Mouse (Mus musculus) forebrain, embryonic 11.5 days (tissue): ENCODE measurements at regions not wholly inside any gene's neighbourhood (a gene's known extent, or its start where the extent isn't known, plus 50 kb on each side); places are given as distances from the start of the nearest gene placed in this dataset.
A peak's percentile ranks its signal among the peaks of the same experiment; 100 is the strongest.

ENCODE experiments used
- ATAC-seq: fragments of 200-750 bp; cut with Nextera tagmentation; replicated peaks from 2 replicates; pipeline ENCODE4 v1.8.0; 2017; ENCODE audit warnings: moderate TSS enrichment; ENCODE audit not compliant: low FRiP score
- DNase-seq: peaks from one replicate; pipeline ENCODE4 v3.0.0-alpha.2; 2017; ENCODE audit warnings: low spot score
- H3K27ac ChIP-seq: fragments of 300-500 bp; sonication (generic); 2 replicates; pipeline ENCODE4 v1.5.1; 2014; ENCODE audit warnings: low read depth, low read length
- H3K27me3 ChIP-seq: fragments of 300-500 bp; sonication (generic); 2 replicates; pipeline ENCODE4 v1.6.1; 2014; ENCODE audit warnings: mild to moderate bottlenecking, low read length, mixed read lengths; ENCODE audit not compliant: control insufficient read depth, insufficient read depth
- H3K36me3 ChIP-seq: fragments of 300-500 bp; sonication (generic); 2 replicates; pipeline ENCODE4 v1.6.1; 2014; ENCODE audit warnings: mild to moderate bottlenecking, low read length, moderate library complexity, mixed read lengths; ENCODE audit not compliant: control insufficient read depth, insufficient read depth
- H3K4me1 ChIP-seq: fragments of 300-500 bp; sonication (generic); replicated peaks from 2 replicates; pipeline ENCODE4 v1.6.1; 2014; ENCODE audit warnings: low read length, mixed read lengths; ENCODE audit not compliant: control insufficient read depth, insufficient read depth
- H3K4me2 ChIP-seq: fragments of 300-500 bp; sonication (generic); 2 replicates; pipeline ENCODE4 v1.6.1; 2014; ENCODE audit warnings: low read depth, mild to moderate bottlenecking, low read length, moderate library complexity, mixed read lengths; ENCODE audit not compliant: severe bottlenecking
- H3K4me3 ChIP-seq: fragments of 300-500 bp; sonication (generic); 2 replicates; pipeline ENCODE4 v1.5.1; 2014; ENCODE audit warnings: low read depth, low read length
- H3K9ac ChIP-seq: fragments of 300-500 bp; sonication (generic); 2 replicates; pipeline ENCODE4 v1.6.1; 2014; ENCODE audit warnings: low read length
- H3K9me3 ChIP-seq: fragments of 300-500 bp; sonication (generic); 2 replicates; pipeline ENCODE4 v1.6.1; 2016; ENCODE audit warnings: low read length, mixed read lengths; ENCODE audit not compliant: control insufficient read depth
- WGBS: fragments of 180-500 bp; shearing (Covaris S2); extraction: QIAGEN DNeasy Blood & Tissue Kit; methylation state at CpG from one replicate; pipeline ENCODE4 v1.1.7; 2014; 5-methylcytosine and 5-hydroxymethylcytosine counted together

- ATAC-seq (no peak), DNase-seq (no peak)
- Histone ChIP-seq H3K4me1 (no peaks in the 10 kb centered on the region; the same call in 1 of the 2 replicates), H3K36me3 (no peaks in the 10 kb centered on the region), H3K27me3 (no peaks in the 10 kb centered on the region), H3K9me3 (no peaks in the 10 kb centered on the region), H3K4me2 (no peak overlapping the region), H3K4me3 (no peak overlapping the region), H3K9ac (no peak overlapping the region), H3K27ac (no peak overlapping the region)
- 93% methylated on average over 1 of the region's 1 CpGs for WGBS
These were observed 253.6 kb upstream of the Zpld1 start for GRCm38 (mm10) chr16:55551348-55551747.

GRCm38 (mm10) chr16:55550649-55551312 lies 253.0 kb upstream of the Zpld1 start:
- Histone ChIP-seq H3K9me3 (no peaks in the 10 kb centered on the region), H3K27me3 (no peaks in the 10 kb centered on the region), H3K4me3 (no peak overlapping the region), H3K36me3 (no peaks in the 10 kb centered on the region), H3K27ac (no peak overlapping the region), H3K9ac (no peak overlapping the region), H3K4me2 (no peak overlapping the region), H3K4me1 (no peaks in the 10 kb centered on the region; the same call in 1 of the 2 replicates)
- ATAC-seq, result peak; percentile 69
- no peak for DNase-seq
- WGBS, result 53% methylated on average over 4 of the region's 4 CpGs

- H3K36me3 ChIP-seq, result no peaks in the 10 kb centered on the region
- 90% methylated on average over 2 of the region's 2 CpGs for WGBS
- no peaks in the 10 kb centered on the region; the same call in 1 of the 2 replicates for H3K4me1 ChIP-seq
- no peak overlapping the region for H3K4me2 ChIP-seq
- DNase-seq (no peak), ATAC-seq (no peak)
- no peak overlapping the region for H3K27ac ChIP-seq
- no peak overlapping the region for H3K4me3 ChIP-seq
- H3K9me3 ChIP-seq, result no peaks in the 10 kb centered on the region
- no peaks in the 10 kb centered on the region for H3K27me3 ChIP-seq
- H3K9ac ChIP-seq, result no peak overlapping the region
These were observed 249.3 kb upstream of the Zpld1 start for GRCm38 (mm10) chr16:55547095-55547494.

- no peaks in the 10 kb centered on the region for H3K4me1 ChIP-seq
- 94% methylated on average over 3 of the region's 3 CpGs for WGBS
- H3K27ac ChIP-seq, result no peak overlapping the region
- no peak overlapping the region for H3K4me3 ChIP-seq
- ATAC-seq, result no peak
- no peaks in the 10 kb centered on the region for H3K36me3 ChIP-seq
- H3K27me3 ChIP-seq, result no peaks in the 10 kb centered on the region
- DNase-seq, result no peak
- no peak overlapping the region for H3K4me2 ChIP-seq
- no peaks in the 10 kb centered on the region for H3K9me3 ChIP-seq
- H3K9ac ChIP-seq, result no peak overlapping the region
These were observed 242.7 kb upstream of the Zpld1 start for GRCm38 (mm10) chr16:55540336-55541015.

GRCm38 (mm10) chr16:55539179-55539578 lies 241.4 kb upstream of the Zpld1 start:
- Histone ChIP-seq H3K27me3 (no peaks in the 10 kb centered on the region), H3K4me3 (no peak overlapping the region), H3K4me1 (no peaks in the 10 kb centered on the region), H3K4me2 (no peak overlapping the region), H3K27ac (no peak overlapping the region), H3K9ac (no peak overlapping the region), H3K36me3 (no peaks in the 10 kb centered on the region), H3K9me3 (no peaks in the 10 kb centered on the region)
- ATAC-seq (no peak), DNase-seq (no peak)
- 88% methylated on average over 1 of the region's 1 CpGs for WGBS

GRCm38 (mm10) chr16:55537548-55537947 lies 239.8 kb upstream of the Zpld1 start:
- WGBS, result 91% methylated on average over 5 of the region's 5 CpGs
- Histone ChIP-seq H3K27me3 (no peaks in the 10 kb centered on the region), H3K9ac (no peak overlapping the region), H3K4me1 (no peaks in the 10 kb centered on the region), H3K9me3 (no peaks in the 10 kb centered on the region), H3K4me2 (no peak overlapping the region), H3K27ac (no peak overlapping the region), H3K4me3 (no peak overlapping the region), H3K36me3 (no peaks in the 10 kb centered on the region)
- DNase-seq (no peak), ATAC-seq (no peak)

- no peaks in the 10 kb centered on the region for H3K9me3 ChIP-seq
- no peaks in the 10 kb centered on the region for H3K27me3 ChIP-seq
- WGBS, result 92% methylated on average over 3 of the region's 3 CpGs
- no peaks in the 10 kb centered on the region for H3K4me1 ChIP-seq
- no peaks in the 10 kb centered on the region for H3K36me3 ChIP-seq
- no peak overlapping the region for H3K27ac ChIP-seq
- no peak for ATAC-seq
- H3K4me2 ChIP-seq, result no peak overlapping the region
- no peak overlapping the region for H3K4me3 ChIP-seq
- no peak overlapping the region for H3K9ac ChIP-seq
- DNase-seq, result no peak
These were observed 234.9 kb upstream of the Zpld1 start for GRCm38 (mm10) chr16:55532686-55533085.

GRCm38 (mm10) chr16:55530844-55531243 lies 233.1 kb upstream of the Zpld1 start:
- Histone ChIP-seq H3K9ac (no peak overlapping the region), H3K9me3 (no peaks in the 10 kb centered on the region), H3K27me3 (no peaks in the 10 kb centered on the region), H3K4me1 (no peaks in the 10 kb centered on the region), H3K27ac (no peak overlapping the region), H3K36me3 (no peaks in the 10 kb centered on the region), H3K4me2 (no peak overlapping the region), H3K4me3 (no peak overlapping the region)
- DNase-seq (no peak), ATAC-seq (no peak)

- Histone ChIP-seq H3K27me3 (no peaks in the 10 kb centered on the region), H3K27ac (no peak overlapping the region), H3K4me1 (no peaks in the 10 kb centered on the region), H3K4me2 (no peak overlapping the region), H3K4me3 (no peak overlapping the region), H3K36me3 (no peaks in the 10 kb centered on the region), H3K9ac (no peak overlapping the region), H3K9me3 (no peaks in the 10 kb centered on the region)
- DNase-seq, result no peak
- no peak for ATAC-seq
- 92% methylated on average over 5 of the region's 5 CpGs for WGBS
These were observed 229.9 kb upstream of the Zpld1 start for GRCm38 (mm10) chr16:55527680-55528079.
